Comparison of ENCODE assay signal across 15 mouse cellular contexts in genomic region chr11:35792800-35793199, GRCm38 (mm10). TPM values are rescaled to one million over a fixed set of nuclear protein-coding genes. Genes with fewer than 3 reads are reported as not detected.
"Had no signal": no experiment of that assay in that cellular context is flagged by ENCODE, and none has a peak within 500 bp of the region (broad histone marks: within the 10 kb centered on the region; RNA-seq: fewer than 3 reads in every experiment).

No protein-coding gene starts in this region.

RNA-seq across cellular contexts. Expression of gene Fbll1, which starts 5.9 kb away (rescaled TPM):
- total RNA-seq: heart, postnatal 10 days; heart, postnatal 14 days; heart, postnatal 25 days; heart, postnatal 36 days; heart, postnatal 4 days had no signal
- polyA plus RNA-seq: heart, embryonic 11.5 days; heart, embryonic 12.5 days; heart, embryonic 13.5 days; heart, embryonic 15.5 days; heart, embryonic 16.5 days; heart, postnatal 0 days; inflammation-experienced regulatory T-cells, adult 6 months; kidney, embryonic 14.5 days; kidney, embryonic 16.5 days; kidney, postnatal 0 days had no signal
